Mouse (Mus musculus) mouse trophoblast stem cell (cell line): ENCODE results near the gene Krtap24-1.

ENCODE experiments used
- in situ Hi-C, 2 experiments: fragments of 300-500 bp; cut with MseI, MboI; formaldehyde crosslinking; loops; 2 replicates in 1 of 2; 3 replicates in 1 of 2; pipeline ENCODE4 v1.15.1; 2025

The Krtap24-1 gene

GRCm38 (mm10) chr16:88611922-88612321 lies at the start of gene Krtap24-1:
Gene Krtap24-1 (minus strand): TSS chr16:88612279.
- in situ Hi-C loops, result no loop called here

- in situ Hi-C loops, result no loop called here
Measured at GRCm38 (mm10) chr16:88657426-88657825, 45.3 kb upstream of the Krtap24-1 start.

GRCm38 (mm10) chr16:88651952-88652351 lies 39.9 kb upstream of the Krtap24-1 start:
- in situ Hi-C loops, result no loop called here

GRCm38 (mm10) chr16:88651082-88651481 lies 39.0 kb upstream of the Krtap24-1 start:
- in situ Hi-C loops, result no loop called here

- in situ Hi-C loops, result no loop called here
Measured at GRCm38 (mm10) chr16:88647358-88647846, 35.3 kb upstream of the Krtap24-1 start, which contains the start of gene Krtap26-1. Gene Krtap26-1 (minus strand): TSS chr16:88647796.

- in situ Hi-C loops, result no loop called here
Measured at GRCm38 (mm10) chr16:88646366-88647111, 34.5 kb upstream of the Krtap24-1 start.

- in situ Hi-C loops, result no loop called here
Measured at GRCm38 (mm10) chr16:88640053-88640452, 28.0 kb upstream of the Krtap24-1 start.

GRCm38 (mm10) chr16:88635142-88635541 lies 23.1 kb upstream of the Krtap24-1 start:
- in situ Hi-C loops, result no loop called here

- in situ Hi-C loops, result no loop called here
Measured at GRCm38 (mm10) chr16:88631474-88631873, 19.4 kb upstream of the Krtap24-1 start.

- in situ Hi-C loops, result no loop called here
Measured at GRCm38 (mm10) chr16:88627566-88627965, 15.5 kb upstream of the Krtap24-1 start, which contains the start of gene 2310079G19Rik. Gene 2310079G19Rik (minus strand): TSS chr16:88627666.

- in situ Hi-C loops, result no loop called here
Measured at GRCm38 (mm10) chr16:88612712-88613111, 633 bp upstream of the Krtap24-1 start.

- in situ Hi-C loops, result no loop called here
Measured at GRCm38 (mm10) chr16:88604570-88604969, 7.5 kb downstream of the Krtap24-1 start.

- in situ Hi-C loops, result no loop called here
Measured at GRCm38 (mm10) chr16:88602464-88602863, 9.6 kb downstream of the Krtap24-1 start.

GRCm38 (mm10) chr16:88600303-88600702 lies 11.8 kb downstream of the Krtap24-1 start:
- in situ Hi-C loops, result no loop called here

- in situ Hi-C loops, result no loop called here
Measured at GRCm38 (mm10) chr16:88599504-88600237, 12.4 kb downstream of the Krtap24-1 start.

- in situ Hi-C loops, result no loop called here
Measured at GRCm38 (mm10) chr16:88592758-88593157, 19.3 kb downstream of the Krtap24-1 start.

- in situ Hi-C loops, result no loop called here
Measured at GRCm38 (mm10) chr16:88583338-88583737, 28.7 kb downstream of the Krtap24-1 start.

GRCm38 (mm10) chr16:88575885-88576679 lies 36.0 kb downstream of the Krtap24-1 start:
- in situ Hi-C loops, result no loop called here

GRCm38 (mm10) chr16:88572904-88573404 lies 39.1 kb downstream of the Krtap24-1 start:
- in situ Hi-C loops, result no loop called here

- in situ Hi-C loops, result no loop called here
Measured at GRCm38 (mm10) chr16:88570136-88570535, 41.9 kb downstream of the Krtap24-1 start.

- in situ Hi-C loops, result no loop called here
Measured at GRCm38 (mm10) chr16:88569732-88570131, 42.3 kb downstream of the Krtap24-1 start.

GRCm38 (mm10) chr16:88569096-88569495 lies 43.0 kb downstream of the Krtap24-1 start:
- in situ Hi-C loops, result no loop called here
